Mouse (Mus musculus) E14TG2a.4 (cell line): Measurements from ENCODE around the gene Lrp8.

Experiments
- H3K27me3 ChIP-seq: 2 replicates; pipeline ENCODE4 v1.6.1; 2014; ENCODE audit warnings: low read length, control low read depth; ENCODE audit not compliant: insufficient read depth
- H3K36me3 ChIP-seq: 2 replicates; pipeline ENCODE4 v1.6.1; 2014; ENCODE audit warnings: low read length, control low read depth; ENCODE audit not compliant: insufficient read depth
- H3K4me1 ChIP-seq: replicated peaks from 2 replicates; pipeline ENCODE4 v1.6.1; 2014; ENCODE audit warnings: low read depth, low read length, control low read depth
- H3K4me3 ChIP-seq: replicated peaks from 2 replicates; pipeline ENCODE4 v1.5.1; 2014; ENCODE audit warnings: mild to moderate bottlenecking, low read length
- H3K9me3 ChIP-seq: 2 replicates; pipeline ENCODE4 v1.6.1; 2014; ENCODE audit warnings: low read length, control low read depth
- CTCF ChIP-seq: conservative IDR thresholded peaks from 2 replicates; pipeline ENCODE4 v1.5.1; 2014; ENCODE audit warnings: low read length
- NANOG ChIP-seq: IDR thresholded peaks from 2 replicates; pipeline ENCODE4 v1.6.1; 2014; ENCODE audit warnings: borderline replicate concordance, low read length, mixed read lengths
- POU5F1 ChIP-seq: IDR thresholded peaks from 2 replicates; pipeline ENCODE4 v1.6.1; 2014; ENCODE audit warnings: low read length, borderline replicate concordance

Gene Lrp8

GRCm38 (mm10) chr4:107802185-107802449, at the start of gene Lrp8:
Gene Lrp8 (plus strand): TSS chr4:107802261.
- Histone ChIP-seq H3K36me3 (peaks cover 5% of the 10 kb centered on the region; the same call in 1 of the 2 replicates), H3K4me3 (peak within 1 kb of the TSS; percentile 86), H3K4me1 (peaks cover 49% of the 10 kb centered on the region), H3K9me3 (no peaks in the 10 kb centered on the region), H3K27me3 (peaks cover 77% of the 10 kb centered on the region)
- no peak for TF ChIP-seq NANOG
- TF ChIP-seq POU5F1 = no peak
- TF ChIP-seq CTCF = no peak

- peaks cover 11% of the 10 kb centered on the region; the same call in 1 of the 2 replicates for H3K4me1 ChIP-seq
- TF ChIP-seq NANOG (no peak), CTCF (no peak), POU5F1 (no peak)
- H3K27me3 ChIP-seq = peaks cover 45% of the 10 kb centered on the region
- no peaks in the 10 kb centered on the region for H3K36me3 ChIP-seq
- peaks cover 6% of the 10 kb centered on the region for H3K9me3 ChIP-seq
- H3K4me3 ChIP-seq = no peak overlapping the region
These were observed 45.8 kb upstream of the Lrp8 start for GRCm38 (mm10) chr4:107756222-107756621.

GRCm38 (mm10) chr4:107757487-107758470, 44.3 kb upstream of the Lrp8 start:
- Histone ChIP-seq H3K9me3 (peaks cover 6% of the 10 kb centered on the region), H3K4me1 (peaks cover 11% of the 10 kb centered on the region; the same call in 1 of the 2 replicates), H3K4me3 (no peak overlapping the region), H3K36me3 (no peaks in the 10 kb centered on the region), H3K27me3 (peaks cover 54% of the 10 kb centered on the region)
- no peak for TF ChIP-seq POU5F1
- TF ChIP-seq NANOG = no peak
- no peak for TF ChIP-seq CTCF

- no peaks in the 10 kb centered on the region for H3K36me3 ChIP-seq
- peaks cover 11% of the 10 kb centered on the region; the same call in 1 of the 2 replicates for H3K4me1 ChIP-seq
- TF ChIP-seq CTCF (no peak), POU5F1 (no peak), NANOG (no peak)
- peaks cover 6% of the 10 kb centered on the region for H3K9me3 ChIP-seq
- H3K4me3 ChIP-seq = no peak overlapping the region
- peaks cover 54% of the 10 kb centered on the region for H3K27me3 ChIP-seq
These were observed 43.1 kb upstream of the Lrp8 start for GRCm38 (mm10) chr4:107758938-107759337.

GRCm38 (mm10) chr4:107763001-107763400, 39.1 kb upstream of the Lrp8 start:
- Histone ChIP-seq H3K4me1 (peaks cover 7% of the 10 kb centered on the region; the same call in 1 of the 2 replicates), H3K36me3 (no peaks in the 10 kb centered on the region), H3K9me3 (no peaks in the 10 kb centered on the region), H3K27me3 (peaks cover 41% of the 10 kb centered on the region), H3K4me3 (no peak overlapping the region)
- no peak for TF ChIP-seq CTCF
- TF ChIP-seq POU5F1 = no peak
- TF ChIP-seq NANOG = no peak

GRCm38 (mm10) chr4:107763598-107763997, 38.5 kb upstream of the Lrp8 start:
- TF ChIP-seq NANOG (no peak), CTCF (no peak), POU5F1 (no peak)
- no peak overlapping the region for H3K4me3 ChIP-seq
- H3K36me3 ChIP-seq = no peaks in the 10 kb centered on the region
- H3K27me3 ChIP-seq = peaks cover 40% of the 10 kb centered on the region
- H3K4me1 ChIP-seq = peaks cover 7% of the 10 kb centered on the region; the same call in 1 of the 2 replicates
- no peaks in the 10 kb centered on the region for H3K9me3 ChIP-seq

- Histone ChIP-seq H3K4me3 (no peak overlapping the region), H3K27me3 (peaks cover 30% of the 10 kb centered on the region), H3K4me1 (peaks cover 2% of the 10 kb centered on the region; the same call in 1 of the 2 replicates), H3K36me3 (no peaks in the 10 kb centered on the region), H3K9me3 (no peaks in the 10 kb centered on the region)
- TF ChIP-seq NANOG (no peak), CTCF (no peak)
These were observed 36.8 kb upstream of the Lrp8 start for GRCm38 (mm10) chr4:107765196-107765813.

- Histone ChIP-seq H3K36me3 (no peaks in the 10 kb centered on the region), H3K9me3 (no peaks in the 10 kb centered on the region), H3K27me3 (peaks cover 22% of the 10 kb centered on the region), H3K4me1 (no peaks in the 10 kb centered on the region), H3K4me3 (no peak overlapping the region)
- TF ChIP-seq NANOG (no peak), CTCF (no peak), POU5F1 (no peak)
These were observed 35.9 kb upstream of the Lrp8 start for GRCm38 (mm10) chr4:107766182-107766581.
